8 mouse cellular contexts compared by ENCODE assay signal in the genomic region with DNA sequence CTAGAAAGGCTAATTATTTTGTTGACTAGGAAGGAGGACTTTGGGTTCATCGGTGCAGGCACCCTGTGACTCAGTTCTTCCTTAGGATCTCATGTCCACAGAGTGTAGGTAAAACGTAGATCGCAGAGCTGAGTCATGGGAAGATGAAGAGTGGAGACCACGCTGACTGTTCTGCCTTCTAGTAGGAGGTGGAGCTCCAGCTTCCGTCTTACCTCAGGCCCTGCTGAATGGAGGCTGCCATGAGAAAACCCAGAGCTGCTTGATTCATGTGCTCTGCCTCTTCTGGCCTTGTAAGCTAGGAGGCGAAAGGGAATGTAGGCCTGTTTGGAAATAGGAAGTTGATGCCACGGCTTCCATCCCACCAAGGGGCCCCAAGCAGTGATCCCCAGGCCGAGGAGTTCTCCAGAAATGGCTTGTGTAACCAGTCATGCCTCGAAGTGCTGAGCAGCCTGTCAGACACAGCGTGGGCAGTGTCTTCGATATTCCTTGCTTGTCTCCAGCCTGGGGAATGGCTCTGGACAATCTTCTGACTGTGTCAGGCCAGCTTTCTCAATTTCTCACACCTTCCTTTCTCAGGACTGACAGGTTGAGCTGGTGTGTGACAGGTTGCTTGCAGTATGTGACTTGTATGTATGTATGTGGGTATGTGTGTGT. TPM values are rescaled to one million over a fixed set of nuclear protein-coding genes. Genes with fewer than 3 reads are reported as not detected.
DNase-seq lines count a peak whose midpoint lies in the region; ATAC-seq and TF ChIP-seq lines count a peak whose summit lies in the region.

No protein-coding gene starts in this region.

- H3K4me2 ChIP-seq in heart, postnatal 0 days (ENCODE audit: low read depth, low read length), result peak overlapping the region; percentile 86
- peak overlapping the region; percentile 86 for H3K4me2 ChIP-seq in liver, embryonic 16.5 days (ENCODE audit: low read depth, low read length)

- H3K4me3 ChIP-seq in heart, postnatal 0 days (ENCODE audit: low read depth, low read length), result peak overlapping the region; percentile 96
- H3K4me3 ChIP-seq in liver, embryonic 16.5 days (ENCODE audit: low read depth, low read length), result peak overlapping the region; percentile 87

- H3K9me3 ChIP-seq in heart, postnatal 0 days (replicated peaks; ENCODE audit: control insufficient read depth, low read length), result no peaks in the 10 kb centered on the region
- H3K9me3 ChIP-seq in liver, embryonic 16.5 days (replicated peaks; ENCODE audit: control insufficient read depth, low read length), result no peaks in the 10 kb centered on the region

- peak overlapping the region; percentile 98 for H3K27ac ChIP-seq in heart, postnatal 0 days (ENCODE audit: low read depth)
- peak overlapping the region; percentile 89 for H3K27ac ChIP-seq in liver, embryonic 16.5 days (ENCODE audit: low read length)

- ATAC-seq in heart, postnatal 0 days (ENCODE audit: insufficient read depth, low read depth), result no peak
- peak; percentile 43 for ATAC-seq in liver, embryonic 16.5 days (ENCODE audit: low read depth)

- H3K27me3 ChIP-seq in heart, postnatal 0 days (ENCODE audit: control insufficient read depth, insufficient read depth, low read length), result no peaks in the 10 kb centered on the region
- no peaks in the 10 kb centered on the region for H3K27me3 ChIP-seq in liver, embryonic 16.5 days (ENCODE audit: control insufficient read depth, insufficient read depth, low read depth, low read length)

- DNase-seq in right cerebral cortex, adult 18-20 months, result peak; percentile 57
- no peak for DNase-seq in right cerebral cortex, postnatal 4 days
- DNase-seq in brain, adult 2 months (ENCODE audit: low read depth, low spot score), result peak; percentile 75
- DNase-seq in heart, postnatal 0 days (ENCODE audit: low spot score), result peak; percentile 8
- DNase-seq in yolk sac, embryonic 10.5 days (ENCODE audit: low spot score), result peak; percentile 38
- no peak for DNase-seq in adrenal gland, adult 18-20 months (ENCODE audit: low spot score in 2 of 2)
- DNase-seq in lung, postnatal 10 days, result no peak

- WGBS in heart, postnatal 0 days, result 40% methylated on average over 11 of the region's 11 CpGs
- WGBS in liver, embryonic 16.5 days (ENCODE audit: insufficient replicate concordance), result 20% methylated on average over 11 of the region's 11 CpGs

- peaks cover 14% of the 10 kb centered on the region for H3K36me3 ChIP-seq in heart, postnatal 0 days (replicated peaks; ENCODE audit: control insufficient read depth, insufficient read depth, low read length)
- H3K36me3 ChIP-seq in liver, embryonic 16.5 days (ENCODE audit: control insufficient read depth, insufficient read depth), result peaks cover 4% of the 10 kb centered on the region

- peak overlapping the region; percentile 44 for H3K9ac ChIP-seq in heart, postnatal 0 days (replicated peaks; ENCODE audit: low read depth, low read length)
- peak overlapping the region; percentile 93 for H3K9ac ChIP-seq in liver, embryonic 16.5 days (ENCODE audit: low read depth, low read length)

- no peak for TF ChIP-seq CTCF in heart, postnatal 0 days (IDR thresholded peaks at IDR 0.05; ENCODE audit: low read depth)

- H3K4me1 ChIP-seq in heart, postnatal 0 days (ENCODE audit: control insufficient read depth, insufficient read depth), result peaks cover 17% of the 10 kb centered on the region
- H3K4me1 ChIP-seq in liver, embryonic 16.5 days (ENCODE audit: control insufficient read depth, low read depth, low read length), result peaks cover 45% of the 10 kb centered on the region

- no peak for TF ChIP-seq EP300 in heart, postnatal 0 days (IDR thresholded peaks at IDR 0.05; ENCODE audit: low read depth)

RNA-seq across cellular contexts. Expression of gene Smg5, which starts 1.4 kb away (rescaled TPM):
- 54.3 and 60.8 TPM in 2 replicates for total RNA-seq in heart, postnatal 0 days (2014; rRNA removed; ENCODE audit: low replicate concordance)
- polyA plus RNA-seq in heart, postnatal 0 days (2015; fragmentation: Nextera tagmentation; extraction: Ambion mirVana), result 25.1 TPM in 2 replicates
- polyA plus RNA-seq in liver, embryonic 16.5 days (2015; fragmentation: Nextera tagmentation; extraction: Ambion mirVana), result 27.7 and 30.8 TPM in 2 replicates
- 10 to 100 TPM; 43.3 to 46.0 TPM for total RNA-seq in adrenal gland, adult 18-20 months (2021)

RNA-seq across cellular contexts. Expression of gene Tmem79, which starts 1.5 kb away (rescaled TPM):
- total RNA-seq in heart, postnatal 0 days (2014; rRNA removed; ENCODE audit: low replicate concordance), result 0.27 and 3.7 TPM in 2 replicates
- 1.3 and 1.6 TPM in 2 replicates for polyA plus RNA-seq in heart, postnatal 0 days (2015; fragmentation: Nextera tagmentation; extraction: Ambion mirVana)
- 1.0 and 1.4 TPM in 2 replicates for polyA plus RNA-seq in liver, embryonic 16.5 days (2015; fragmentation: Nextera tagmentation; extraction: Ambion mirVana)
- 10 to 100 TPM; 10.3 to 37.6 TPM for total RNA-seq in adrenal gland, adult 18-20 months (2021)

RNA-seq across cellular contexts. Expression of gene Glmp, which starts 12.7 kb away (rescaled TPM):
- total RNA-seq in heart, postnatal 0 days (2014; rRNA removed; ENCODE audit: low replicate concordance), result 75.1 and 156 TPM in 2 replicates
- polyA plus RNA-seq in heart, postnatal 0 days (2015; fragmentation: Nextera tagmentation; extraction: Ambion mirVana), result 129 and 143 TPM in 2 replicates
- 97.1 and 97.9 TPM in 2 replicates for polyA plus RNA-seq in liver, embryonic 16.5 days (2015; fragmentation: Nextera tagmentation; extraction: Ambion mirVana)
- 100 to 1,000 TPM; 183 to 220 TPM for total RNA-seq in adrenal gland, adult 18-20 months (2021)

RNA-seq across cellular contexts. Expression of gene Paqr6, which starts 26.9 kb away (rescaled TPM):
- not detected in 2 replicates for total RNA-seq in heart, postnatal 0 days (2014; rRNA removed; ENCODE audit: low replicate concordance)
- 1.2 and 1.7 TPM in 2 replicates for polyA plus RNA-seq in heart, postnatal 0 days (2015; fragmentation: Nextera tagmentation; extraction: Ambion mirVana)
- 5.9 and 7.0 TPM in 2 replicates for polyA plus RNA-seq in liver, embryonic 16.5 days (2015; fragmentation: Nextera tagmentation; extraction: Ambion mirVana)
- total RNA-seq in adrenal gland, adult 18-20 months (2021), result 1 to 10 TPM; 2.1 to 3.2 TPM

RNA-seq across cellular contexts. Expression of gene Bglap3, which starts 35.0 kb away (rescaled TPM):
- not detected in 2 replicates for total RNA-seq in heart, postnatal 0 days (2014; rRNA removed; ENCODE audit: low replicate concordance)
- polyA plus RNA-seq in heart, postnatal 0 days (2015; fragmentation: Nextera tagmentation; extraction: Ambion mirVana), result not detected in 2 replicates
- 0.15 and 0.69 TPM in 2 replicates for polyA plus RNA-seq in liver, embryonic 16.5 days (2015; fragmentation: Nextera tagmentation; extraction: Ambion mirVana)
- total RNA-seq in adrenal gland, adult 18-20 months (2021), result 1 to 10 TPM in 1 of 2 experiments, not detected in 1; 1.5 TPM

Comparison
In these comparisons a context has a peak if more than half of its experiments do, and no peak if none do; other contexts are left out.
1. DNase-seq: peak in right cerebral cortex, adult 18-20 months (single experiment), brain, adult 2 months (single experiment), heart, postnatal 0 days (single experiment) and yolk sac, embryonic 10.5 days (single experiment); none in right cerebral cortex, postnatal 4 days (single experiment), adrenal gland, adult 18-20 months (0 of 2) and lung, postnatal 10 days (single experiment).